Comparison of ENCODE assay signal across 8 mouse cellular contexts in genomic region chr11:82612026-82612425, GRCm38 (mm10).
DNase-seq lines count a peak whose midpoint lies in the region; ATAC-seq and TF ChIP-seq lines count a peak whose summit lies in the region.
"Had no signal": no experiment of that assay in that cellular context is flagged by ENCODE, and none has a peak within 500 bp of the region (broad histone marks: within the 10 kb centered on the region; RNA-seq: fewer than 3 reads in every experiment).

No protein-coding gene starts in this region.

- no peak overlapping the region for H3K9ac ChIP-seq in intestine, postnatal 0 days (ENCODE audit: low read depth, low read length)
- no peak overlapping the region for H3K9ac ChIP-seq in intestine, embryonic 16.5 days (ENCODE audit: low read depth, low read length)
- no peak overlapping the region for H3K9ac ChIP-seq in MEL (ENCODE audit: control insufficient read depth, low read depth, low read length, poor library complexity, severe bottlenecking)
- no peak overlapping the region for H3K9ac ChIP-seq in lung, embryonic 14.5 days
- H3K9ac ChIP-seq in intestine, embryonic 15.5 days = no peak overlapping the region
- H3K9ac ChIP-seq: embryonic facial prominence, embryonic 12.5 days had no signal

- no peaks in the 10 kb centered on the region for H3K9me3 ChIP-seq in intestine, postnatal 0 days (ENCODE audit: control insufficient read depth)
- no peaks in the 10 kb centered on the region for H3K9me3 ChIP-seq in intestine, embryonic 16.5 days (ENCODE audit: control insufficient read depth, low read length)
- H3K9me3 ChIP-seq in MEL (replicated peaks; ENCODE audit: insufficient read depth, low read length) = no peaks in the 10 kb centered on the region
- H3K9me3 ChIP-seq in lung, embryonic 14.5 days (ENCODE audit: low read depth, low read length) = no peaks in the 10 kb centered on the region
- no peaks in the 10 kb centered on the region for H3K9me3 ChIP-seq in intestine, embryonic 15.5 days
- H3K9me3 ChIP-seq: embryonic facial prominence, embryonic 12.5 days had no signal

- no peak overlapping the region for H3K4me2 ChIP-seq in intestine, postnatal 0 days (replicated peaks; ENCODE audit: low read depth)
- H3K4me2 ChIP-seq in intestine, embryonic 16.5 days (ENCODE audit: low read depth, low read length) = no peak overlapping the region
- H3K4me2 ChIP-seq in lung, embryonic 14.5 days = no peak overlapping the region
- no peak overlapping the region for H3K4me2 ChIP-seq in intestine, embryonic 15.5 days (replicated peaks)
- H3K4me2 ChIP-seq: embryonic facial prominence, embryonic 12.5 days had no signal

- ATAC-seq in intestine, postnatal 0 days = peak; percentile 36
- ATAC-seq in intestine, embryonic 16.5 days = no peak
- no peak; the same call in 1 of the 2 replicates for ATAC-seq in lung, embryonic 14.5 days (ENCODE audit: insufficient read depth)
- ATAC-seq in intestine, embryonic 15.5 days = no peak

- TF ChIP-seq CTCF in intestine, postnatal 0 days (IDR thresholded peaks at IDR 0.05; ENCODE audit: low read depth) = peak; percentile 67
- peak in 1 of 3 experiments; percentile 1; a peak in 1 of 6 replicates for TF ChIP-seq CTCF in MEL (IDR thresholded peaks at IDR 0.05 in 2 of 3, conservative IDR thresholded peaks at IDR 0.05 in 1 of 3; ENCODE audit: control insufficient read depth in 1 of 3, insufficient read depth in 1 of 3, low read depth in 2 of 3, low read length in 3 of 3, poor library complexity in 1 of 3, severe bottlenecking in 1 of 3)
- peak; percentile 62 for TF ChIP-seq CTCF in lung, embryonic 14.5 days (IDR thresholded peaks at IDR 0.05; ENCODE audit: low read depth)

- no peak for TF ChIP-seq POLR2A in MEL (IDR thresholded peaks at IDR 0.05; ENCODE audit: control insufficient read depth in 1 of 2, insufficient read depth in 1 of 2, low read depth in 1 of 2, low read length in 2 of 2, poor library complexity in 1 of 2)

- no peaks in the 10 kb centered on the region for H3K4me1 ChIP-seq in intestine, postnatal 0 days (replicated peaks; ENCODE audit: control insufficient read depth, insufficient read depth, low read length)
- no peaks in the 10 kb centered on the region for H3K4me1 ChIP-seq in intestine, embryonic 16.5 days (ENCODE audit: control insufficient read depth, insufficient read depth, low read length)
- H3K4me1 ChIP-seq in MEL (ENCODE audit: control insufficient read depth in 1 of 2, insufficient read depth in 2 of 2, low read length in 2 of 2) = no peaks in the 10 kb centered on the region
- no peaks in the 10 kb centered on the region for H3K4me1 ChIP-seq in lung, embryonic 14.5 days (ENCODE audit: insufficient read depth)
- no peaks in the 10 kb centered on the region for H3K4me1 ChIP-seq in intestine, embryonic 15.5 days (replicated peaks)
- H3K4me1 ChIP-seq: embryonic facial prominence, embryonic 12.5 days had no signal

- no peaks in the 10 kb centered on the region for H3K27me3 ChIP-seq in intestine, postnatal 0 days (replicated peaks; ENCODE audit: control insufficient read depth, insufficient read depth, low read length)
- no peaks in the 10 kb centered on the region for H3K27me3 ChIP-seq in intestine, embryonic 16.5 days (replicated peaks; ENCODE audit: control insufficient read depth, insufficient read depth, low read length)
- H3K27me3 ChIP-seq in MEL (ENCODE audit: control insufficient read depth in 1 of 2, insufficient read depth in 2 of 2, low read length in 2 of 2) = no peaks in the 10 kb centered on the region
- no peaks in the 10 kb centered on the region for H3K27me3 ChIP-seq in lung, embryonic 14.5 days (ENCODE audit: insufficient read depth, low read length)
- peaks cover under 1% of the 10 kb centered on the region; the same call in 1 of the 2 replicates for H3K27me3 ChIP-seq in intestine, embryonic 15.5 days (replicated peaks)

- H3K79me2 ChIP-seq in MEL (ENCODE audit: control insufficient read depth, insufficient read depth, low read length, poor library complexity) = no peaks in the 10 kb centered on the region

- no peak overlapping the region for H3K4me3 ChIP-seq in intestine, postnatal 0 days (ENCODE audit: low read depth, low read length)
- no peak overlapping the region for H3K4me3 ChIP-seq in intestine, embryonic 16.5 days (ENCODE audit: low read length)
- H3K4me3 ChIP-seq in MEL (ENCODE audit: control insufficient read depth in 1 of 2, insufficient read depth in 1 of 2, low read depth in 2 of 2, low read length in 2 of 2) = no peak overlapping the region
- H3K4me3 ChIP-seq in lung, embryonic 14.5 days (ENCODE audit: low read depth, low read length) = no peak overlapping the region
- no peak overlapping the region for H3K4me3 ChIP-seq in intestine, embryonic 15.5 days (replicated peaks)
- H3K4me3 ChIP-seq: embryonic facial prominence, embryonic 12.5 days had no signal

- TF ChIP-seq EP300 in MEL (IDR thresholded peaks at IDR 0.05; ENCODE audit: low read depth in 1 of 2, low read length in 2 of 2) = no peak

- H3K36me3 ChIP-seq in intestine, postnatal 0 days (ENCODE audit: control insufficient read depth, insufficient read depth) = no peaks in the 10 kb centered on the region
- H3K36me3 ChIP-seq in intestine, embryonic 16.5 days (ENCODE audit: control insufficient read depth, insufficient read depth, low read length) = no peaks in the 10 kb centered on the region
- H3K36me3 ChIP-seq in MEL (ENCODE audit: control insufficient read depth in 1 of 2, insufficient read depth in 2 of 2, low read length in 2 of 2) = no peaks in the 10 kb centered on the region
- no peaks in the 10 kb centered on the region for H3K36me3 ChIP-seq in lung, embryonic 14.5 days (ENCODE audit: insufficient read depth)
- H3K36me3 ChIP-seq in intestine, embryonic 15.5 days = no peaks in the 10 kb centered on the region
- H3K36me3 ChIP-seq: embryonic facial prominence, embryonic 12.5 days had no signal

- H3K27ac ChIP-seq in intestine, postnatal 0 days (ENCODE audit: low read depth, low read length) = no peak overlapping the region
- no peak overlapping the region for H3K27ac ChIP-seq in intestine, embryonic 16.5 days (ENCODE audit: low read length)
- H3K27ac ChIP-seq in MEL (ENCODE audit: control insufficient read depth, low read depth, low read length) = no peak overlapping the region
- no peak overlapping the region for H3K27ac ChIP-seq in lung, embryonic 14.5 days (ENCODE audit: low read depth)
- H3K27ac ChIP-seq in intestine, embryonic 15.5 days = no peak overlapping the region
- H3K27ac ChIP-seq: embryonic facial prominence, embryonic 12.5 days had no signal

- TF ChIP-seq RAD21 in MEL (IDR thresholded peaks at IDR 0.05; ENCODE audit: low read depth, low read length) = no peak

- peak; percentile 25 for DNase-seq in A20 (ENCODE audit: low read depth, low spot score)
- peak; percentile 19 for DNase-seq in MEL (ENCODE audit: low read depth, low spot score)
- DNase-seq in cerebellum, postnatal 14 days = peak; percentile 68 to 83
- DNase-seq in lung, embryonic 14.5 days = peak; percentile 82

TF ChIP-seq in MEL, 35 proteins besides CTCF, POLR2A, EP300 and RAD21:
- TF ChIP-seq HCFC1 (IDR thresholded peaks at IDR 0.05; ENCODE audit: low read depth, low read length) (0 out of 2 replicates have a peak, but pooled peaks have one; percentile 39), USF2 (IDR thresholded peaks at IDR 0.05; ENCODE audit: borderline replicate concordance in 1 of 2, insufficient read depth in 1 of 2, low read depth in 1 of 2, low read length in 2 of 2) (no peak)

Comparison
In these comparisons a context has a peak if more than half of its experiments do, and no peak if none do; other contexts are left out.
1. DNase-seq: peak in every context shown above with its lines; median percentile 82 in lung, embryonic 14.5 days; 76 in cerebellum, postnatal 14 days; 25 in A20; 19 in MEL.